Mouse (Mus musculus) myocyte (in vitro differentiated cells): ENCODE measurements around the gene Olfr1185-ps1. TPM values are rescaled to one million over a fixed set of nuclear protein-coding genes. Genes with fewer than 3 reads are reported as not detected.
"Not testable (repeated sequence)": the region's sequence is repeated elsewhere in the genome, so short reads cannot be mapped to it uniquely, and the experiment has no call there.

ENCODE experiments used
- H3K27me3 ChIP-seq: one replicate; pipeline ENCODE4 v1.6.1; 2011; ENCODE audit not compliant: control insufficient read depth, insufficient read depth, insufficient read length
- H3K36me3 ChIP-seq: one replicate; pipeline ENCODE4 v1.6.1; 2011; ENCODE audit not compliant: control insufficient read depth, insufficient read depth
- H3K4me2 ChIP-seq: one replicate; pipeline ENCODE4 v1.6.1; 2011; ENCODE audit warnings: low read depth, control low read depth
- H3K4me3 ChIP-seq: one replicate; pipeline ENCODE4 v1.5.1; 2011; ENCODE audit warnings: mild to moderate bottlenecking, control low read depth, moderate library complexity
- H3K79me2 ChIP-seq: one replicate; pipeline ENCODE4 v1.6.1; 2011; ENCODE audit not compliant: control insufficient read depth, insufficient read depth
- H3ac ChIP-seq: one replicate; pipeline ENCODE4 v1.6.1; 2011; ENCODE audit not compliant: control insufficient read depth, insufficient read length
- CEBPB ChIP-seq: IDR thresholded peaks from 2 replicates; pipeline ENCODE4 v1.6.1; 2011; ENCODE audit warnings: mild to moderate bottlenecking, moderate library complexity; ENCODE audit not compliant: poor library complexity, insufficient read depth, severe bottlenecking
- E2F4 ChIP-seq: IDR thresholded peaks from one replicate; pipeline ENCODE4 v1.6.1; 2011; ENCODE audit warnings: mild to moderate bottlenecking, control low read depth, moderate library complexity; ENCODE audit not compliant: insufficient read depth
- MAX ChIP-seq: IDR thresholded peaks from one replicate; pipeline ENCODE4 v1.6.1; 2011; ENCODE audit warnings: low read depth, mild to moderate bottlenecking, control low read depth
- MYOD1 ChIP-seq, 3 experiments: IDR thresholded peaks; one replicate each; pipeline ENCODE4 v1.6.1; 2011; ENCODE audit warnings: control low read depth in 2 of 3, low read depth in 2 of 3, mild to moderate bottlenecking in 2 of 3, moderate library complexity in 1 of 3; ENCODE audit not compliant: insufficient read length in 2 of 3, control insufficient read depth in 1 of 3
- MYOG ChIP-seq, 3 experiments: IDR thresholded peaks; one replicate each; pipeline ENCODE4 v1.6.1; 2011; ENCODE audit warnings: control low read depth in 2 of 3, low read depth in 2 of 3, mild to moderate bottlenecking in 2 of 3; ENCODE audit not compliant: insufficient read length in 2 of 3, control insufficient read depth in 1 of 3, insufficient read depth in 1 of 3
- POLR2A ChIP-seq: IDR thresholded peaks from one replicate; pipeline ENCODE4 v1.6.1; 2011; ENCODE audit warnings: low read depth, mild to moderate bottlenecking, control low read depth, moderate library complexity; ENCODE audit not compliant: insufficient read length
- POLR2AphosphoS2 ChIP-seq: IDR thresholded peaks from one replicate; pipeline ENCODE4 v1.6.1; 2011; ENCODE audit warnings: low read depth, control low read depth; ENCODE audit not compliant: insufficient read length
- REST ChIP-seq: IDR thresholded peaks from one replicate; pipeline ENCODE4 v1.6.1; 2011; ENCODE audit warnings: mild to moderate bottlenecking, control low read depth, moderate library complexity; ENCODE audit not compliant: insufficient read depth, insufficient read length
- SRF ChIP-seq: IDR thresholded peaks from one replicate; pipeline ENCODE4 v1.6.1; 2011; ENCODE audit warnings: low read depth; ENCODE audit not compliant: control insufficient read depth, insufficient read length
- TCF12 ChIP-seq: IDR thresholded peaks from one replicate; pipeline ENCODE4 v1.6.1; 2011; ENCODE audit warnings: mild to moderate bottlenecking, control low read depth; ENCODE audit not compliant: poor library complexity, insufficient read depth, severe bottlenecking
- TCF3 ChIP-seq: IDR thresholded peaks from one replicate; pipeline ENCODE4 v1.6.1; 2011; ENCODE audit warnings: low read depth, control low read depth; ENCODE audit not compliant: insufficient read length
- USF1 ChIP-seq: IDR thresholded peaks from one replicate; pipeline ENCODE4 v1.6.1; 2011; ENCODE audit warnings: low read depth, mild to moderate bottlenecking, control low read depth, moderate library complexity
- polyA plus RNA-seq: library from polyadenylated mRNA; unstranded; fragments of >200 nt; fragmentation: generic; extraction: Trizol; gene quantifications from one replicate; pipeline ENCODE4 v1.2.1, GENCODE M21; 2012; ENCODE audit warnings: missing spikeins

Olfr1185-ps1 gene
- not detected for polyA plus RNA-seq

DNA sequence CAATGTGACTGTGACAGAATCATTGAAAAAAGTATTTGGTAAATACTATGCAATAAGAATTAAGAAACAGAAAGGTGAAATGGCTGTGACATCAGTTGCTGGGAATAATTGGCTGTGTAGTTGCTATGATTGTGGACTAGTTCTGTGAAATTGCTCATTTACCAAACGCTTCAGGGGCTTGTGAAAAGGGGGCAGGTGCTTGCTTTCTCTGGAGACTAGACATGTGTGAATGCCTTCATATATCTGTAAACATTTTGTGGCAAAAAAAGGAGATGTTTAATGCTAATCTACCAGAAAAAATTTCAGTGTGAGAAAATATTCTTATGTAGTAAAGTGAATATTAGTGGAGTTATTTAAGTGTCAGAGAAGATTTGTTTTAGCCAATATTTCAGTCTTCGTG is at the start of gene Olfr1185-ps1:
TSS of gene Olfr1185-ps1 (plus strand) at position 301 of the 400 bp plus-strand sequence.
- no peaks in the 10 kb centered on the region for H3K27me3 ChIP-seq
- no peaks in the 10 kb centered on the region for H3K36me3 ChIP-seq
- TF ChIP-seq REST (no peak), MYOD1 (IDR thresholded peaks at IDR 0.05; ENCODE audit: control insufficient read depth in 1 of 3, insufficient read length in 2 of 3, low read depth in 2 of 3) (no peak), MAX (no peak), TCF12 (no peak), POLR2A (no peak), TCF3 (no peak), E2F4 (no peak), POLR2AphosphoS2 (no peak), CEBPB (no peak), SRF (no peak), MYOG (IDR thresholded peaks at IDR 0.05; ENCODE audit: control insufficient read depth in 1 of 3, insufficient read depth in 1 of 3, insufficient read length in 2 of 3, low read depth in 2 of 3) (no peak), USF1 (no peak)
- no peak within 1 kb of the TSS for H3K4me2 ChIP-seq
- no peak within 1 kb of the TSS for H3K4me3 ChIP-seq
- H3ac ChIP-seq = no peak within 1 kb of the TSS
- H3K79me2 ChIP-seq = no peaks in the 10 kb centered on the region

DNA sequence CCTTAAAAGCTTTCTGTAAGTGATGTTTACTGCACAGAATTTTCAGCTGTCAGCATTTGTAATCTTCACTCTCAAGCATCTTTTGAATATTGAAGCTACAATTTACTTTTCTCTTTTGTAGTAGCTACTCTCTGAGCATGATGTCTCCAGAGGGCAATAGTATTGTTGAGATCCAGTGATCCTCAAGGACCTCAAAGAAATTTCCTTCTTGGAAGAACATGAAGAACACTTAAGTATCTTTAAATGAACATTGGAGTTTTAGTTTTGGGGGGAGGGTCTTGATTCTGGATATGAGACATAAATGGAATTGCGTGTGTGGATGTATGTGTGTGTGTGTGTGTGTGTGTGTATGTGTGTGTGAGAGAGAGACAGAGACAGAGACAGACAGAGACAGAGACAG is 44.1 kb upstream of the Olfr1185-ps1 start, which contains the start of gene Gm13757:
TSS of gene Gm13757 (minus strand) at position 101 of the 400 bp plus-strand sequence.
- Histone ChIP-seq H3K79me2 (no peaks in the 10 kb centered on the region), H3K27me3 (no peaks in the 10 kb centered on the region), H3K4me3 (no peak within 1 kb of the TSS), H3K4me2 (no peak within 1 kb of the TSS), H3ac (no peak within 1 kb of the TSS), H3K36me3 (no peaks in the 10 kb centered on the region)
- TF ChIP-seq E2F4 = no peak
- no peak for TF ChIP-seq MYOD1 (IDR thresholded peaks at IDR 0.05; ENCODE audit: control insufficient read depth in 1 of 3, insufficient read length in 2 of 3, low read depth in 2 of 3)
- no peak for TF ChIP-seq CEBPB
- no peak for TF ChIP-seq REST
- no peak for TF ChIP-seq POLR2AphosphoS2
- no peak for TF ChIP-seq USF1
- TF ChIP-seq TCF12 = no peak
- no peak for TF ChIP-seq MAX
- TF ChIP-seq TCF3 = no peak
- no peak for TF ChIP-seq POLR2A
- no peak for TF ChIP-seq MYOG (IDR thresholded peaks at IDR 0.05; ENCODE audit: control insufficient read depth in 1 of 3, insufficient read depth in 1 of 3, insufficient read length in 2 of 3, low read depth in 2 of 3)
- TF ChIP-seq SRF = no peak

DNA sequence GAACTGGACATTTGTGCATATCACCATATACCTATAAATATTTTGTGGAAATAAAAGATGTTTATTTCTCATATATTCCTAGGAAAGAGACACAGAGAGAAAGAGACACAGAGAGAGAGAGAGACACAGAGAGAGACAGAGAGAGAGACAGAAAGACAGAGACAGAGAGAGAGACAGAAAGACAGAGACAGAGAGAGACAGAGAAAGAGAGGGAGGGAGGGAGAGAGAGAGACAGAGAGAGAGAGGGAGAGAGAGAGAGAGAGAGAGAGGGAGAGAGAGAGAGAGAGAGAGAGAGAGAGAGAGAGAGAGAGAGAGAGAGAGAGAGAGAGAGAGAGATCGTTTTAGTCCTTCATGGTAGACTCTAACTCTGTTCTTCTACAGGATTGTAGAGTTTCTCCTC is 38.6 kb upstream of the Olfr1185-ps1 start, which contains the start of gene Olfr1183:
TSS of gene Olfr1183 (plus strand) at position 301 of the 400 bp plus-strand sequence.
- not testable (repeated sequence) for H3K27me3 ChIP-seq, H3K4me2 ChIP-seq, H3ac ChIP-seq, H3K36me3 ChIP-seq, H3K79me2 ChIP-seq, H3K4me3 ChIP-seq

DNA sequence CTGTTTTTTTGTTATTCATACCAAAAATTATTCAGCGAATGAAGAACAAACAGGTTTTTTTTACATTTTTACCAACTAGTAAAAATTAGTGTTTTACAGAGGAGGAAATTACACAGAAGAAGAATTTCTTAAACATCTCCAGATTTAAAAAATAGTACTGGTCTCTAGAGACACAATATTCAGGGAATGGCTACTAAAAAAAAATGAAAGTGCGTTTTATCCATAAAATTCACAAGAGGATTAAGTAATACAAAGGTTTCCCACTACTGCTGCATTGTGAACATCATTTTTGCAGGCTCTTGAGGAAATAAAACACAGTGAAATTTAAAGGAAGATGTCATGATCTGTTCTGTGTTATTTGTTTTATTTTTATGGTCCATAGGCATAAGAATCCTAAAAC is 9.8 kb upstream of the Olfr1185-ps1 start, which contains the start of gene Olfr1184:
TSS of gene Olfr1184 (plus strand) at position 301 of the 400 bp plus-strand sequence.
- H3K4me2 ChIP-seq = no peak within 1 kb of the TSS
- no peaks in the 10 kb centered on the region for H3K27me3 ChIP-seq
- H3K4me3 ChIP-seq = no peak within 1 kb of the TSS
- no peak for TF ChIP-seq TCF12
- no peak for TF ChIP-seq SRF
- TF ChIP-seq USF1 = no peak
- no peak for TF ChIP-seq E2F4
- TF ChIP-seq POLR2A = no peak
- no peak for TF ChIP-seq MAX
- TF ChIP-seq TCF3 = no peak
- TF ChIP-seq CEBPB = no peak
- TF ChIP-seq POLR2AphosphoS2 = no peak
- no peak for TF ChIP-seq REST
- TF ChIP-seq MYOG (IDR thresholded peaks at IDR 0.05; ENCODE audit: control insufficient read depth in 1 of 3, insufficient read depth in 1 of 3, insufficient read length in 2 of 3, low read depth in 2 of 3) = no peak
- TF ChIP-seq MYOD1 (IDR thresholded peaks at IDR 0.05; ENCODE audit: control insufficient read depth in 1 of 3, insufficient read length in 2 of 3, low read depth in 2 of 3) = no peak
- H3ac ChIP-seq = no peak within 1 kb of the TSS
- no peaks in the 10 kb centered on the region for H3K36me3 ChIP-seq
- H3K79me2 ChIP-seq = no peaks in the 10 kb centered on the region

DNA sequence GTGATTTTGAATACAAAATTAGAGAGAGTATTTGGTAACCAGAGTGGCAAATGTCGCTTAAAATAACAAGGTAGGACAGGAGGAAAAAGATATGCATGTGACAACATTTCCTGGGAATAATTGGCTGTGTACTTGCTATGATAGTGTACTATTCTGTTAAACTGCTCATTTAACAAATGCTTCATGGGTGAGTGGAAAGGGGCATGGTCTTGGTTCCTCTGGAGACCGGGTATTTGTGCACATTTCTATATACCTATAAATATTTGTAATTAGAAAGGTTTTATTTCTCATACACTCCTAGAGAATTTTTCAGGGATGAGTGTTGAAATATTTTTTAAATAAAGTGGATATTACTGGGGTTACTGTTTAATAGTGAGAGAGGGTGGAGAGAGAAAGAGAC is 25.1 kb downstream of the Olfr1185-ps1 start, which contains the start of gene Olfr1186:
TSS of gene Olfr1186 (plus strand) at position 301 of the 400 bp plus-strand sequence.
- Histone ChIP-seq H3K4me3 (no peak within 1 kb of the TSS), H3ac (no peak within 1 kb of the TSS), H3K4me2 (no peak within 1 kb of the TSS), H3K27me3 (no peaks in the 10 kb centered on the region), H3K36me3 (no peaks in the 10 kb centered on the region), H3K79me2 (no peaks in the 10 kb centered on the region)
- TF ChIP-seq MYOG (IDR thresholded peaks at IDR 0.05; ENCODE audit: control insufficient read depth in 1 of 3, insufficient read depth in 1 of 3, insufficient read length in 2 of 3, low read depth in 2 of 3) (no peak), POLR2A (no peak), CEBPB (no peak), POLR2AphosphoS2 (no peak)
